Mouse (Mus musculus) testis, adult 2 months (tissue): ENCODE data around the gene Epb41l3. TPM values are rescaled to one million over a fixed set of nuclear protein-coding genes. Genes with fewer than 3 reads are reported as not detected.
A peak's percentile ranks its signal among the peaks of the same experiment; 100 is the strongest.

Experiments
- H3K27ac ChIP-seq: fragments of 200-500 bp; 2 replicates; pipeline ENCODE4 v1.5.1; 2012; ENCODE audit warnings: low read depth, low read length; ENCODE audit not compliant: control insufficient read depth, insufficient read depth
- H3K27me3 ChIP-seq: fragments of 200-500 bp; 2 replicates; pipeline ENCODE4 v1.6.1; 2012; ENCODE audit warnings: mild to moderate bottlenecking, low read length, moderate library complexity; ENCODE audit not compliant: control insufficient read depth, insufficient read depth
- H3K36me3 ChIP-seq: fragments of 200-500 bp; 2 replicates; pipeline ENCODE4 v1.6.1; 2012; ENCODE audit warnings: mild to moderate bottlenecking, low read length; ENCODE audit not compliant: control insufficient read depth, insufficient read depth
- H3K4me1 ChIP-seq: fragments of 200-500 bp; 2 replicates; pipeline ENCODE4 v1.6.1; 2012; ENCODE audit warnings: low read length; ENCODE audit not compliant: control insufficient read depth, insufficient read depth
- H3K4me3 ChIP-seq: fragments of 200-500 bp; 2 replicates; pipeline ENCODE4 v1.5.1; 2012; ENCODE audit warnings: low read depth, mild to moderate bottlenecking, low read length, moderate library complexity, mixed read lengths; ENCODE audit not compliant: control insufficient read depth
- CTCF ChIP-seq: fragments of 200-500 bp; IDR thresholded peaks from 2 replicates; pipeline ENCODE4 v1.5.1; 2012; ENCODE audit warnings: low read depth, mild to moderate bottlenecking, inconsistent platforms, low read length, moderate library complexity; ENCODE audit not compliant: control insufficient read depth, insufficient read depth, insufficient replicate concordance
- POLR2A ChIP-seq: fragments of 200-500 bp; IDR thresholded peaks from 2 replicates; pipeline ENCODE4 v1.6.1; 2012; ENCODE audit warnings: low read depth, mild to moderate bottlenecking, inconsistent platforms, low read length, moderate library complexity; ENCODE audit not compliant: control insufficient read depth
- polyA plus RNA-seq: library from polyadenylated mRNA; depleted of rRNA; stranded (reverse); fragments of >200 nt; gene quantifications from 2 replicates; pipeline ENCODE4 v1.2.3, GENCODE M21; 2012

The Epb41l3 gene
- polyA plus RNA-seq, 1 experiment, result 46.7 TPM

GRCm38 (mm10) chr17:69195758-69196157, 120.3 kb downstream of the Epb41l3 start:
- H3K4me1 ChIP-seq, result peaks cover 5% of the 10 kb centered on the region
- H3K27me3 ChIP-seq, result no peaks in the 10 kb centered on the region
- no peak overlapping the region for H3K4me3 ChIP-seq
- no peak for TF ChIP-seq POLR2A
- TF ChIP-seq CTCF, result no peak
- H3K36me3 ChIP-seq, result no peaks in the 10 kb centered on the region
- H3K27ac ChIP-seq, result no peak overlapping the region

DNA sequence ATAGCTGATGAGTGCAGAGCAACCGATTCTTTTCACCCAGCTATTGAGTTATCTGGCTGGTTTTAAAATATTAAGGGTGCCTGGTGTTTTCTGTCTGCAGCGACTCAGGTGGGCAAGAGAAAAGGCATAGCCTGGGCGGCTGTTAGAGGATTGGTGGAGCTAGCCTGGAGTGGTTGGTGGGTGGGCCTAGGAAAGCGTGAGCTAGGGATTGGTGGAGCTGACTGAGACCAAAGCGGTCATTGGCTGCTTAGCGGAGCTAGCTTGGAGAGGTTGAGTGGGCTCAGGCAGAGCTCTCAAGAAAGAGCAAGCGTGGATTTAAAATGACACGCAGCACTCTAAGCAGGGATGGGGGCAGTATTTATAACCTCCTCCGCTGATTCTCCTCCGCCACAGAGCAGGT, 121.2 kb downstream of the Epb41l3 start:
- Histone ChIP-seq H3K27ac (no peak overlapping the region), H3K4me3 (0 out of 2 replicates have a peak overlapping the region, but pooled peaks have one; percentile 35), H3K27me3 (no peaks in the 10 kb centered on the region), H3K4me1 (peaks cover 5% of the 10 kb centered on the region), H3K36me3 (no peaks in the 10 kb centered on the region)
- no peak for TF ChIP-seq POLR2A
- no peak for TF ChIP-seq CTCF

GRCm38 (mm10) chr17:69198805-69199204, 123.3 kb downstream of the Epb41l3 start:
- Histone ChIP-seq H3K4me3 (no peak overlapping the region), H3K4me1 (peaks cover 5% of the 10 kb centered on the region), H3K27ac (no peak overlapping the region), H3K36me3 (no peaks in the 10 kb centered on the region), H3K27me3 (no peaks in the 10 kb centered on the region)
- TF ChIP-seq CTCF (no peak), POLR2A (no peak)

DNA sequence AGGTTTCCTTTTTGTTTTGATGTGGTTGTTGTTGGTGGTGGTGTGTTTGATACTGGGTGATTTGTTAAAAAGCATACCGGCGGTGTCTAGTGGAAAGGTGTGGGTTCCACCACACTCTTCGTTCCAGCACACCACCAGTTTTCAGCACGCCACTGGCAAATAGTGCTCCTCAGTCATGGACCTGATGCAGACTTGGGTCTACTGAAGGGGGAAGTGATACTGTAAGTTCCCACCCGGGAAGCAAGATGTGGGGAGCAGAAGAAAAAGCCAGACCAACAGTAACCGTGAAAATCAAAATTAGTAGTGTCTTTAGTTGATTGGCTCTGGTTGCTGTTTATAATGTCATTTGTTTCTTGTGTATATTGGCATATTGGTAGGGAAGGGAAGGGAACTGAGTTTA, 124.3 kb downstream of the Epb41l3 start:
- no peak overlapping the region for H3K27ac ChIP-seq
- H3K4me3 ChIP-seq, result no peak overlapping the region
- H3K4me1 ChIP-seq, result peaks cover 5% of the 10 kb centered on the region
- H3K27me3 ChIP-seq, result no peaks in the 10 kb centered on the region
- no peak for TF ChIP-seq CTCF
- TF ChIP-seq POLR2A, result no peak
- H3K36me3 ChIP-seq, result no peaks in the 10 kb centered on the region

DNA sequence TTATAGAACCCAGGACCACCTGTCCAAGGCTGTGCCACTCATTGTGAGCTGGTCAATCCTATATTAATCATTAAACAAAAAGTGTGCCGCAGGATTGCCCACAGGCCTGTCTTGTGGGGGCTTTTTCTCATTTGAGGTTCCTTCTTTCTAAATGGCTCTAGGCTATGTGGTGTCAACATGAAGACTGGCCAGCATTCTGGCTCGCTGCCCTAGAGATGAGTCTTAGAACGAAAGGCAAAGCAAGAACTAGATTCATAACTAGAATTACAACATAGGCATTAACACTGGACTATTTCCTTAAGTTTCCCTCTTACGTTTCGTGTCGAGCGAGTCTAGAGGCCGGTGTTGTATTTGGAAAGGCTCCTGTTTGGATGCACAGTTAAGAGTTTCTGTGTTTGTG, 125.5 kb downstream of the Epb41l3 start:
- TF ChIP-seq POLR2A, result no peak
- TF ChIP-seq CTCF, result no peak
- H3K36me3 ChIP-seq, result no peaks in the 10 kb centered on the region
- no peak overlapping the region for H3K27ac ChIP-seq
- peaks cover 5% of the 10 kb centered on the region for H3K4me1 ChIP-seq
- no peak overlapping the region for H3K4me3 ChIP-seq
- no peaks in the 10 kb centered on the region for H3K27me3 ChIP-seq

DNA sequence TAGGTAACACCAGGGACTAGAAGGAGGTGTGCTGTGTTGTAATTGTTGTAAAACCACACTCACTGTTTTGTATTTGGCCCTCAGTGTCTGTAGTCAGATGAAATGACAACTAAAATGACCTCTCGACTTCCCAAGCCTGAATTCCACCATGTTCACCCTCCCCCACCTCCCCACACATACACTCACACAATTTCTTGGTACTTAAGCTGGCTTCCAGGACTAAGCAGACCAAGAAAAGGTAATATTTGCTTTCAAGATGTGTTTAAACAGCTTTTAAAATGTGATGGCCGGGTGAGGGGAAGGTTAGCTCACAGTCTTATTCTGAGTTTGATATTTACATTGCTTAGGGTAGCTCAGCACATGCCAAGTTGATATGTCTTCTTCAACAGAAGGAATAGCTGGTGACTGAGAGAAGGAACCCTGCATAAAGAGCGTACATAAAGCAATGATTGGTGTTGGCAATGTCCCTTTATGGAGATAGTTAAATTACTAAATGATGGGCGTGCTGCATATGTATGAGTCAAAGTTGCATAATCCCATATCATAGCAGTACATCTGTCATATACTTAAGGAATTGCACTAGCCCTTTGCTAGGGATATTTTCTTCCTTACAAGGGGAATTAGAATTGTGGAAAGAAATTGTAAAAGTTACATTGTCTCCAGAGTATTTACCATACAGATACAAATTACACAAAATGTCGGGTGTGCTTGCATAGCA, 130.0 kb downstream of the Epb41l3 start:
- Histone ChIP-seq H3K4me1 (no peaks in the 10 kb centered on the region), H3K27ac (no peak overlapping the region), H3K27me3 (no peaks in the 10 kb centered on the region), H3K36me3 (no peaks in the 10 kb centered on the region), H3K4me3 (no peak overlapping the region)
- TF ChIP-seq POLR2A (no peak), CTCF (no peak)

DNA sequence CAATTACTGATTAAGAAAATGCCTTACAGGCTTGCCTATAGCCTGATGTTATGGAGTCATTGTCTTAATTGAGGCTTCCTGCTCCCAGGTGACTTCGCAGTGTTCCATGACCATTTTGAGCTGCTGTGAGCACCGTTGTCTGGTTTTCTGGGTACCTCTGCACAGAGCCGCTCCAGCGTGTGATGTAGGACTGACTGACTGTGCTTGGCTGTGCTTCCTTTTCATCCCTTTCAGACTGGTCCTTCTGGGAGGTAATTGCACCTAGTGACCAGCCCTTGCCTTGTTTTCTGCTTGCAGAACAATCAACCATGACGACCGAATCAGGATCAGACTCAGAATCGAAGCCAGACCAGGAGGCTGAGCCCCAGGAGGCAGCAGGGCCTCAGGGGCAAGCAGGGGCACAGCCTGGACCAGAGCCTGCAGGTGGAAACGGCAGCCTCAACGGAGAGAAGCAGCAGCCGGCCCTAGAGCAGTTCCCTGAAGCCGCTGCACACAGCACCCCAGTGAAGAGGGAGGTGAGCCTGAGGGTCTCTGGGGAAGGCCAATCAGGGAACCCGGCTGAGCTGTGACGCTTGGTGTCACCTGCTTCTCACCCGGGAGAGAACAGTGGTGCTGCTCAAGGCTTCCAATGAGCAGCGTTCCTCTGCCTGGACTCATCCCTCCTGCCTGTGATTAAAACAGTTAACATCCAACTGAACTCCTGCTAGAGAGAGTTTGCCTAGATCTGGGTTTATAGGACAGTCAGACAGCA, 132.3 kb downstream of the Epb41l3 start:
- Histone ChIP-seq H3K36me3 (no peaks in the 10 kb centered on the region), H3K27me3 (no peaks in the 10 kb centered on the region), H3K27ac (no peak overlapping the region), H3K4me1 (no peaks in the 10 kb centered on the region), H3K4me3 (no peak overlapping the region)
- no peak for TF ChIP-seq POLR2A
- TF ChIP-seq CTCF, result no peak
